Mouse (Mus musculus) heart, embryonic 10.5 days (tissue): ENCODE data around the gene Olfr248. TPM values are rescaled to one million over a fixed set of nuclear protein-coding genes. Genes with fewer than 3 reads are reported as not detected.

Experiments used
- polyA plus RNA-seq: library from polyadenylated mRNA; unstranded; fragments of >200 nt; fragmentation: Nextera tagmentation; extraction: Ambion mirVana; gene quantifications from 2 replicates; pipeline ENCODE4 v1.2.1, GENCODE M21; 2016

The Olfr248 gene
- polyA plus RNA-seq, 1 experiment from 2014 or later = not detected

Other genes with a start within 250 kb of the Olfr248 start
- gene Olfr420, start 235.4 kb upstream of the Olfr248 start, polyA plus RNA-seq = 0.09 TPM in 1 of 2 replicates, not detected in the other
- gene Spta1, start 218.3 kb upstream of the Olfr248 start, polyA plus RNA-seq = 3.8 and 6.7 TPM in 2 replicates
- gene Olfr419, start 139.0 kb upstream of the Olfr248 start, polyA plus RNA-seq = not detected in 2 replicates
- gene Mptx1, start 60.5 kb upstream of the Olfr248 start, polyA plus RNA-seq = not detected in 2 replicates
- gene Olfr417, start 25.9 kb upstream of the Olfr248 start, polyA plus RNA-seq = not detected in 2 replicates
- gene Olfr414, start 33.0 kb downstream of the Olfr248 start, polyA plus RNA-seq = not detected in 2 replicates
- gene Olfr220, start 51.0 kb downstream of the Olfr248 start, polyA plus RNA-seq = not detected in 2 replicates
- 0.36 and 0.50 TPM in 2 replicates for gene Fmn2, start 110.8 kb downstream of the Olfr248 start, polyA plus RNA-seq